Mouse (Mus musculus): ENCODE results near the gene Per1.

DNA sequence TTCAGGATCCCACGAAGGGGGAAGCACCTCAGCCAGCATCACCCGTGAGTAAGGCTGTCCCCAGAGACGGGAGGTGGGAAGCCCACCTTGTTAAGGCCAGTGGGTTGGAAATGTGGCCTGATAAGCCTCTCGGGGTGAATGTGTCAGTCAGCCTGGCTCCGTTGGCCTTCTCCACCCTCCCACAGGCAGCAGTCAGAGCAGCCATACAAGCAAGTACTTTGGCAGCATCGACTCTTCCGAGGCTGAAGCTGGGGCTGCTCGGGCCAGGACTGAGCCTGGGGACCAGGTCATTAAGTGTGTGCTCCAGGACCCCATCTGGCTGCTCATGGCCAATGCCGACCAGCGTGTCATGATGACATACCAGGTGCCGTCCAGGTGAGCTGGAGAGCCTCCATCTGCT lies 12.7 kb downstream of the Per1 start:
- TF ChIP-seq CTCF (IDR thresholded peaks at IDR 0.05; ENCODE audit: control insufficient read depth, insufficient read depth, insufficient read length) (no peak), MAX (IDR thresholded peaks at IDR 0.05) (no peak), MYOD1 (IDR thresholded peaks at IDR 0.05; ENCODE audit: control insufficient read depth, insufficient read length, low read depth) (no peak)

All from C2C12 (cell line).